Mouse (Mus musculus) urinary bladder, postnatal 10 days (tissue): Measurements from ENCODE around the gene Cip2a.

Experiments used
- DNase-seq: peaks from one replicate; pipeline ENCODE4 v3.0.0; 2022; ENCODE audit warnings: low spot score

Gene Cip2a

DNA sequence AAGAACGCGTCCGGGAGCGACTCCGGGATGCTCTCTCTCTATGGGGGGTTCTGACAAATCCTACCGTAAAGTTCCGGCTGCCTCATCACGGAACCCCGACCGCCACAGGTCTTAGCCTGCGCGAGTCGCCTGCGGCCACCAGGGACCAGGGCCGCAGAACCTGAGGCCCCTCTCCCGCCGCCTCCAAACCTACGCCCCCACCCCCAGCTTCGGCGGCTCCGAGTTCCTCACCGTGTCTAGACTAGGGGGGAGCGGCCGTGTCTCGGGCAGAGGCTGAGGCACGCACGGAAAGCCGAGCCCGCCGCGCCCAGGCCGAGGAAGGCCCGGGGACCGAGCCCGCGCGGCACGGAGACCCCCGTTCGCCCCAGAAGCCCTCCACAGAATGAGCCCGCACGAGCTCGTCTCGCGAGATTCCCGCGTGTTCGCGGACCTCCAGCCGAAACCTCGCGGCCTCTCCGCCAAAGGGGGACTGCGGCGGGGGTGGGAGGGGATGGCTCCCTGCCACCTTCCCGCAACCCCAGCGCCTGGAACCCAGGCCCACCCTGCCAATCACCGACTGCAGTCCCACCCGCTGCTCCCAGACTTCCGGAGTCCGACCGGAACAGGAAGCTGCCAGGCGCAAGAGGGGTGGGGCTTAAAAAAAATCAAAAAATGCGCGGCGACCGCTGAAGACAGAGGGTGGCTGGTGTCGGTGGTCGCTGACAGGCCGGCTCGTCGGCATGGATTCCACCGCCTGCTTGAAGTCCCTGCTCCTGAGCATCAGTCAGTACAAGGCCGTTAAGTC, at the start of gene Cip2a, which contains the start of gene Dzip3:
TSS of gene Cip2a (plus strand) at position 627 of the 784 bp plus-strand sequence.
TSS of gene Dzip3 (minus strand) at position 607 of the 784 bp plus-strand sequence.
- DNase-seq = peak; percentile 62

DNA sequence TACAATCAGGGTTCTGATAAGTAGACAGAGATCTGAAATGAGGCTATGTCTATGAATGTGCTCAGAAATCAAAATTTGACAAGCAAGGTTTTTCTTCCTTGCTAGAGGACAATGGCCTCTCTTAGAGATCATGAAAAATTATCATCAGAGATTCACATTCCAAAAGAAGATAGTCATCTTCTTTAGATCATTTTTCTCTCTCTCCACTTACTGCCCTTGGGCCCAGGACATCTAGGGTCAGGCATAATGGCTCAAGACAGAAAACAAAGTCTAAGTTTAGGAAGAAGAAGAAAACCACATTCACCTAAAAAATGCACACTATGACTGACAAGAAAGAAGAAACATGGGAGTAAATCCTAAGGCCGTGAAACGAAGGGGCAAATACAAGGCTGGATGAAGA, 21.0 kb upstream of the Cip2a start:
- DNase-seq = no peak

DNA sequence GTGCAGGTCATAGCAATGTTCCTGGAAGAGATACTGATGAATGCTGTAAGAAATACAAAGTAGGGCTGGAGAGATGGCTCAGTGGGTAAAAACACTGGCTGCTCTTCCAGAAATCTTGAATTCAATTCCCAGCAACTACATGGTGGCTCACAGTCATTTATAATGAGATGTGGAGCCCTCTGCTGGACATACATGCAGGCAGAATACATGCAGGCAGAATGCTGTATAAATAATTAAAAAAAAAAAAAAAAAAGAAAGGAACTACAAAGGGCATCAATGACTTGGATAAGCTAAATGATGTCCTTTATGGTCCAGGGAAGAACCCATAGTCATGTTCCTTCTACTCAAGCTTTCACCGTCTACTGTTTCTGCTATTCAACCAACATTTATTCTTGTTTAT, 20.4 kb upstream of the Cip2a start:
- no peak for DNase-seq

DNA sequence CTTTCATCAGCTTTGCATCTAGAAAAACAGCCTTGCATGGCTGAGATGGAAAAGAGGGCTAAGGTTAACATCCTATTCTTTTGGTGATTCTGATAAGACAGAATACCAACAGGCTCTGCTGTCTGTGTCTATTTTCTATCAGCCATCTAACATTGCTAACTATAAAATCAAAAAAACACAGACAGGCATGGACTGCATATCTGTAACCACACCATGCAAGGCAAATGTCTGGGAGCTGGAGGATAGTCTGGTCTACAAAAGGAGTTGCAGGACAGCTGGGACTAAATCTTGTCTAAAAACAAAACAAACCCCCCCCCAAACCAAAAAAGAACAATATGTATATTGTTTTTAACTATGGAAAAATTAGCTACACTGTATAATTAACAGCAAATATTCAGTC, 14.0 kb upstream of the Cip2a start:
- DNase-seq = no peak

DNA sequence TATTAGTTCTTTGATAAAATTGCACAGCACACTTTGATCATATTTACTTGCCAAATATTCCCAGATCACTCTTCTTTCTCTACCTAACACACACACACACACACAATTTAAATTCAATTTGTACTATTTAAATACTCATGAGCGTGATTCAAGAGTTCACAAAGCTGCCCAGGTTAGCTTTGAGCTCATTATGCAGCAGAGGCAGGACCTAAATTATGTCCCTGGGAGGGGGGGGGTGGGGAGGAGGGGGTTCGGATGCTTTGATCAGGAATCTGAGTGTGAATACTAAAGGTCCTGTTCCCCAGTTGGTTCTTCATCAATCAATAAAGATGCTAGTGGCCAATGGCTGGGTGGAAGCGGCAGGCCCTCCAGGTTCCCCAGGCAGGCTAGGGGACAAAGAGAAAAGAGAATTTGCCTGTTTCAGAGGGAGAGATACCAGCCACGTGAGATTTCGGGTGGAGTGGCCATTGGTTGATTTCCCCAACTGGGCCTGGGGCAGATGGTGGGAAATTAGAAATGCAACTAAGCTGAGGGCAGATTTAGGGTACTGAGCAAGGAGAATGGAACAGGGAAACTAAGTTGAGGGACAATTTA, 8.9 kb upstream of the Cip2a start:
- no peak for DNase-seq

DNA sequence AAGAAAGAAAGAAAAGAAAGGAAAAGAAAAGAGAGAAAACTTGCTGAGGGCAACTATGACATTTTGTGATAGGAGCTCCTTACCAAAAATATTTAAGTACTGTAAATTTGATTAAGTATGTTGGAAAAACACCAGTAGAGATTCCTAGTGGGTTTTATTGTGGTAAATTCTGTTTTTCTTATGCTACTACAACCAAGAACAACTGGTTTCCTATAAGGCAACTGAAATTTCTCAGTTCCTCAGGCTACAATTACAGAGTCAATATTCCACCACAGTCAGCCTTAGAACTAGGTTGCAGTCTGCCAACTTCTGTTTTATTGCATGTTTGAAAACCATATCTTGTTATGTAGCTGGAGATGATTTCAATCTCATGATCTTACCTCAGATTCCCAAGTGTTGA, 4.3 kb upstream of the Cip2a start:
- DNase-seq = no peak

DNA sequence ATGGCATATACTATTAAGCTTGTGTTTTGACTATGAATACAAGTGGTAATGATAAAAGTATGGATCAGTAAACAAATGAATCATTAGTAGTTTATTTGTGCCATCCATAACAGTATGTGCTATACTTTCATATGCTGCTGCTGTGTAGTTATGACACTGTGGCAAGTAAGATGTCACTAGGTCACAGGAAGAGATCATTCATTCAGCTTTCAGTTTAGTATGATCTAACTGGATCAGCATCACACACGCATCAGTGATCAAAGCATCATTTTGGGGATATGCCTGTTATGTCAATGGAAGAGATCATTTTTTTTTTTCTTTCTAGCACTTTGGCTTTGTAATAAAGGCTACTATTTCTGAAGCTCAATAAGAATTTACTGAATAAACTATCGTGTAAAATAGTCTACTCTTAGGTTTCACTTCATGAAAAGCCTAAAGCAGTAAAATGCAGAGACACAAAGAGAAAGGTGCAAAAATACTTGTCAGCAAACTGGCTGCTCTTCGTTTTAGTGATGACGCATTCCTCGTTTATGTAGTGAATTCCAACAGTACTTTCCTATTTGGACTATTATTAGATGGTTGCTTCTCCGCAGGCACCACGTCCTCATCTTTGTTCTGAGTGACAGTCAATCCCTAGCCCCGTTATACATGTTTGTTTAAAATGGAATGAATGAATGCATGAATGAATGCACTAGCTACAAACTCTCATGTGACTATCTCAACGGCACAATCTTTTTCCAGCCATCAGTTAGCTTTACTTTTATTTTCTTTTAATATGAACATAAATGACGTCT, 1.4 kb upstream of the Cip2a start:
- no peak for DNase-seq

DNA sequence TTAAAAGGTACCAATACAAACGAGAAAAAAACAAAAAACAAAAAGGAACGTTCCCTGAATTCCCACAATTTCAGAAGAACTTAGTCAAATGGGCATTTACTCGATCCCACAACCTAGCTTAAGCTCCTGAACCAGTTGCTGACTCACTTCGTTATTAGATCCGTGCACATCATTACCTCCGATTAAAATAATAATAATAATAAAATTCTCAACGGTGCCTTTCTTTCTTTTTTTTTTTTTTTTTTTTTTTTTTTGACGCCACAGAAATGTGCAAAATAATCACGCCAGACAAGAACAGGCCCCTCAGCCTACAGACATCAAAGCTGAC, 790 bp upstream of the Cip2a start:
- no peak for DNase-seq

DNA sequence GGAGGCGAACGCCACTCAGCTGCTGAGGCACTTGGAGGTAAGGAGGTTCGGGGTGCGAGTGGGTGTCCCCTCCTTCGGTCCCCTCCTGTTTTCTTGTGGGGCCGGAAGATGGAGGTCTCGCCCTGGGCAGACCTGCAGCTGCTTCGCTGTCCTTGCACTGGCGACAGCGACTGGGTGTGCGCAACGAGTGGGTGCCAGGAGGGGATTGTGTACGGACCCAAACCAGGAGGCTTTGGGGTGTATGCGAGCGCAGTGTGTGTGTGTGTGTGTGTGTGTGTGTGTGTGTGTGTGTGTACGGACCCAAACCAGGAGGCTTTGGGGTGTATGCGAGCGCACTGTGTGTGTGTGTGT, 333 bp downstream of the Cip2a start:
- no peak for DNase-seq

DNA sequence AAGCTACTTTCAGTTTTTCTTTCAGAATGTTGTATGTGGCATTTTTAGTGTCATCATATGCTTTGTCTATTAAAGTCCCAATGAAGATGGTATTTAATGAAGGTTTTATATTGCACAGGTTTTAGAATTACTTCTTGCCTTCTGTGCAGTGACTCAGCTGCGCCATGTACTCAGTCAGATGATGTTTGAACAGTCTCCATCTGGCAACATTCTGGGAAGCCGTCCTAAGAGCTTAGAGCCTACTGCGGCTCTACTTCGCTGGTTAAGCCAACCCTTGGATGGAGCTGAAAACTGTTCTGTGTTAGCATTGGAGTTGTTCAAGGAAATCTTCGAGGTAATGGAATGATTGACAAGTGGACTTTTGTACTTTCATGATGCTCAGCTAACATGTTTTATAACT, 10.2 kb downstream of the Cip2a start:
- DNase-seq = no peak

DNA sequence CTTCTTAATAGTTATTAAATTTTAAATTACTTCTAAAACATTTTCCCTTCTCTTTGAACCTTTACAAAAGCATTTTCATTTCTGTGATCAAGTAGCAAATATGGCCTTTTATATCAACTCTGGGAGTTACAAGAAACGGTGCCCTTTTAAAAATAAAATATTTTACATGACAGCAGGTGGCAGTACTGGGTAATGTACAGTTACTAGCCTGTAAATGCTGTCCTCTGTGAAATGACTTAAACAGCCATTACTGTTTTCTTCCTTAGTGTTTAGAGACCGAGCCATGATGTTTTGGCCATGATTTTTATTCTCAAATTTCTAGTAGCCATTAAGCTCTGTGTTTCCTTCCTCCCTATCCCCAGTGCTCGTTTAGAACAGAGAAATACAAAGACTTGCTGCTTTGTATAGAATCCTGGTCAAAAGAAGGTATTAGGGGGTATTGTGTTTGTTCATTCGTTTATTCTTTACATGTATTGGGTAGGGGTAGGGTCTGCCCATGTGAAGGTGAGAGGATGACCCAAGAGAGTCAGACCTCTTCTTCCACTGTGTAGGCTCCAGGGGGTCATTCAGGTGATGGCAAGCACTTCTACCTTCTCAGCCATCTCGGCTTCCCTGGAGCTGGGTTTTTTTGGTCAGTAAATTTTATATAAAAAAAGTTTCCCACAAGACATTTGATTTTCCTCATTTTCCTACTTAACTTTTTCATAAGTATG, 22.8 kb downstream of the Cip2a start:
- DNase-seq = no peak

DNA sequence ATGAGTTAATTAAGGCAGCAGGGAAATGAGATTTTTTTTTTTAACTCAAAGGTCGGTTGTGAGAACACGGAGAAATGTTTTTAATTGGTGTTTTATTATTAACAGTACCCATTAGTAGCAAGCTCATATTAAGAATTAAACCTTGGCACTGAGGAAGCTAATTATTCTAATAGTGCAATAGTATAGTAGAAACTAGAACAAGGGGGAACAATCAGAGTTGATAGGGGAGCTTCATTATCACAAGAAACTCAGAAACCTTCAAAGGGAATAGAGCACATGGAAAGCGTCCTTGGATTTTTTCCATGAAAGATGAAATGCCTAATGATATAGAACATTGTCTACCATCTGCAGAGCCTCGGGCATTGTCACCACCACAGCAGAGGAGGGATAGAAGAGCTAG, 41.9 kb downstream of the Cip2a start:
- DNase-seq = no peak

DNA sequence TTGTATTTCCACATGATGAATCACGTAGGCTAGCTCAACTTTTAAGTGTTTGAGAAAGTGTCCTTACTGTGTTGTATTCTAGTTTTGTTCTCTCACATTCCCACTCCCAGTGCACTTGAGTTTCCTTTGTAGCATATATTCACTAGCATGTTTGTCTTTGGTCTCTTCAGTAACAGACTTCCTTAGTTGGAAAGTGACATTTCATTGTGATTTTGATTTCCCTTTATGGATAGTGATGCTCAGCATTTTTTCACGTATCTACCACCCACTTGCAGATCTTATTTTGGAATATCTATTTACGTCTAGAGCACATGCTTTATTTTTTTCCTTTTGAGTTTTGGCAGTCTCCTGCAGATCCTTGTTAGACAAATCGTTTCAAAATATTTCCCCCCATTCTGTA, 43.8 kb downstream of the Cip2a start:
- no peak for DNase-seq

DNA sequence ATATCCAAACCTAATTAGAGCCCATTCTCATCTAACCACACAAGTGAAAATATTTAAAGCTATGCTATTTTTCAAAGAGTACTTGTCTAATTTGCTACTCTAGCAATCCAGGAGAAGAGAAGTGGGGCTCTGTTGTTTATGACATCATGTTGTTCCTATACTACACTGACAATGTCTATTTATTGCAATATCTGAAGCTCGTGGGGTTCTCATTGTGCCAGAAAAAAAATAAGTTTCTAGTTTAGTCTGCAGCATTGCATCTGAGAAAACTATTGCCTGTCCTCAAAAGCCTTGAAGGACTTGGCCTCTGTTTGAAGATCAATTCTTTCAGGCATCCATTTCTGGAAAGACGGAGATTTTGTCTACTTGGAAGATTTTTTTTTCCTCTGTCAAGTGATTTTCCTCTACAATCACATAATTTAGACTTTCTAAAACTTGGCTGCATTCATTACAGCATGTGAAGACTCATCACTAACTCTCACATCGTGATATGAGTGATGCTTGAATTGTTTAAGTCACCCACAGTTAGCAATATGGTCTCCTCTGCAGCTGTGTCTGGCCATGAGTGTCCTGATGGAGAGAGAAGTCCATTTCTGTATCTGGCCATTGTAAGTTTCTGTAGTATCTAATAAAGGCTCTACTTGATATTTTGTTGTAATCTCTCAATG, 46.7 kb downstream of the Cip2a start:
- no peak for DNase-seq

DNA sequence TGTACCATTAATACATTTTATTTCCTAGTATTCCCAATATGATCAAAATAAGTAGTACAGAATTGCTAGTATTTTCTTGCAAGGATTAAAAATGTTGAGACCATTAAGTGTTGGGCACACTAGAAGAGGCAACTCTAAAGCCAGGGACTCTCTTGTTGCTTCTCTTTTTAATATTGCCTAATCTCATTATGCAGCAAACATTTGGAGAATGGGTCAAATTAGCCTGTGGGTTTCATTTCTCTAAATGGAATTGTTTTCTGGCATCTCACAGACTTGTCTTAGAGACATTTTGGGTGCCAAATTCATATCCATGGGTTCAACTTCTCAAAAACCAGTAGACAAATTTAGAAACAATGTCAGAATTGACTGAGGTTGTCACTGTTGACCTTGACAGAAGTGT, 55.2 kb downstream of the Cip2a start:
- no peak for DNase-seq

DNA sequence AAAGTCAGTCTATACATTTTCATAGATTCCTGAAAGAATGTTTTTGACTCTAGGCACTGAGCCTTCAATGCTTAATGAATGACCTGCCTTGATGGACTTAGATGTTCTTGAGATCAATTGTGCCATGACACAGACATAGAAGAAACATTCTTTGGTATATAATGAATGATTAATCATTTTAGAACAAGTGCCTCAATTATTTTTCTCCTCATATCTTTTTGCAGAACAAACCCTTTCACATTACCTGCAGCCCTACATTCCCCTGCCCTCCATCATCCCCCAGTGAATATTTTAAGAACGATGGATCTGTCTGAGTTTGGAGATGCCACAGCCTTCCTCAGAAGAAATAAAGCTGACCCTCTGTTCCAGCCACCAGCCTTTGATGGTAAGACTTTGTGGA, 63.2 kb downstream of the Cip2a start, which contains the start of gene Myh15:
TSS of gene Myh15 (plus strand) at position 301 of the 400 bp plus-strand sequence.
- no peak for DNase-seq
